Mouse (Mus musculus) neutrophil, adult 5-6 weeks (primary cell): ENCODE measurements around the gene Rapgef2. TPM values are rescaled to one million over a fixed set of nuclear protein-coding genes. Genes with fewer than 3 reads are reported as not detected.

Source experiments
- ATAC-seq: fragments of 151-379, 151-347 bp; 2 replicates; pipeline ENCODE4 v1.8.0; 2017; ENCODE audit warnings: mild to moderate bottlenecking, moderate TSS enrichment; ENCODE audit not compliant: insufficient number of reproducible peaks, poor library complexity, low FRiP score, severe bottlenecking; ENCODE audit errors: extremely low read depth
- total RNA-seq: library from RNA; stranded (forward); fragments of 200-1000 nt; gene quantifications from 2 replicates; pipeline ENCODE4 v1.2.3, GENCODE M21; 2017

Gene Rapgef2
- total RNA-seq, 1 experiment from 2014 or later: 28.7 TPM

GRCm38 (mm10) chr3:79139245-79139644 lies 147.1 kb downstream of the Rapgef2 start:
- no peak for ATAC-seq

GRCm38 (mm10) chr3:79138601-79139000 lies 147.7 kb downstream of the Rapgef2 start:
- no peak for ATAC-seq

- ATAC-seq: no peak
These were observed 155.3 kb downstream of the Rapgef2 start for GRCm38 (mm10) chr3:79130991-79131390.

GRCm38 (mm10) chr3:79129044-79129600 lies 157.2 kb downstream of the Rapgef2 start:
- no peak for ATAC-seq

- no peak for ATAC-seq
These were observed 158.5 kb downstream of the Rapgef2 start for GRCm38 (mm10) chr3:79127797-79128196.

- no peak for ATAC-seq
These were observed 159.5 kb downstream of the Rapgef2 start for GRCm38 (mm10) chr3:79126857-79127256.

GRCm38 (mm10) chr3:79121391-79121790 lies 164.9 kb downstream of the Rapgef2 start:
- no peak for ATAC-seq

- ATAC-seq: no peak
These were observed 166.3 kb downstream of the Rapgef2 start for GRCm38 (mm10) chr3:79119983-79120382.

- no peak for ATAC-seq
These were observed 176.2 kb downstream of the Rapgef2 start for GRCm38 (mm10) chr3:79110153-79110552.

GRCm38 (mm10) chr3:79108246-79108645 lies 178.1 kb downstream of the Rapgef2 start:
- ATAC-seq: no peak

- ATAC-seq: no peak
These were observed 180.0 kb downstream of the Rapgef2 start for GRCm38 (mm10) chr3:79106360-79106759.

GRCm38 (mm10) chr3:79103604-79104003 lies 182.7 kb downstream of the Rapgef2 start:
- no peak for ATAC-seq

GRCm38 (mm10) chr3:79101737-79102136 lies 184.6 kb downstream of the Rapgef2 start:
- ATAC-seq: no peak

- no peak for ATAC-seq
These were observed 185.5 kb downstream of the Rapgef2 start for GRCm38 (mm10) chr3:79100831-79101230.

- peak; percentile 72; the same call in 1 of the 2 replicates for ATAC-seq
These were observed 197.2 kb downstream of the Rapgef2 start for GRCm38 (mm10) chr3:79089091-79089490.

GRCm38 (mm10) chr3:79088461-79088860 lies 197.9 kb downstream of the Rapgef2 start:
- no peak for ATAC-seq

- no peak for ATAC-seq
These were observed 200.0 kb downstream of the Rapgef2 start for GRCm38 (mm10) chr3:79086282-79086681.

- ATAC-seq: no peak
These were observed 202.4 kb downstream of the Rapgef2 start for GRCm38 (mm10) chr3:79083881-79084280.

- ATAC-seq: no peak
These were observed 203.3 kb downstream of the Rapgef2 start for GRCm38 (mm10) chr3:79083030-79083429.

GRCm38 (mm10) chr3:79079076-79079475 lies 207.2 kb downstream of the Rapgef2 start:
- ATAC-seq: no peak

- no peak for ATAC-seq
These were observed 211.3 kb downstream of the Rapgef2 start for GRCm38 (mm10) chr3:79074970-79075369.
